Mouse (Mus musculus) frontal cortex, adult (tissue): ENCODE results near the gene Noxa1.

Experiments
- ATAC-seq: cut with Nextera tagmentation; 2 replicates; pipeline ENCODE4 v1.9.2; 2017; ENCODE audit warnings: mild to moderate bottlenecking, moderate library complexity, mixed read lengths; ENCODE audit not compliant: low TSS enrichment

Gene Noxa1

DNA sequence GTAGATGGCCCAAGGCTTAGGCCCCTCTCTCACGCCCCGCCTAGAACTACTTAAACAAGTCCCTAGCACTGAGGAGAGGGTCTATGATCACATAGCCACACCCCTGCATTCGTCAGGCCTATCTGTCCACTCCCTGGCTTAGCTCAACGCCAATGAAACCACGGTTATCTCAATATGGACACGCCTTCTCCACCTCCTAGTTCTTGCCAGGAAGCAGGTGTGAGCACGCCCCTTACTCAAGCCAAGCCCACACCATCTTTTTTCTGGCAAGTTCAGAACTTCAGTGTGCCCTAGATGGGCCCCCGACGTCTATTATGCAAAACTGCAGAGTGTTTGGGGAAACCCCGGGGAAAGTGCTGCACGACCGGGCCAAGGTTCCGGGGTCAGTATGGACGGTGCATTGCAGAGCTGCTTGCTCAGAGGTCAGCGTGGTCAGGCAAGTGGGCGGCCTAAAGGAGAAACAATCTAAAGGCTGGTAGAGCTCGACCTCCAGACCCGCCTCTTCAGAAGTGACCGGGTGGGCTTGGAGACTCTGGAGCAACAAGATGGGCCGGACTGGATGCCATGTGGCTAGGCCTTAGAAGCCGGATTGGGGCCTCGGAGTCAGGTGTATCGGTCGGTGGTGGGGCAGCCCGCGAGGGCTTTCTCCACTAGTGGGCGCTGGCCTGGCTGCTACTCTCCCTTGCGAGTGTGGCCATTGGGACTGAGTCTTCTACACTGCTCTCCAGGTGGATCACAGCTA is at the start of gene Noxa1:
Noxa1 (minus strand) TSS at position 41 of the 742 bp plus-strand sequence.
- no peak for ATAC-seq

DNA sequence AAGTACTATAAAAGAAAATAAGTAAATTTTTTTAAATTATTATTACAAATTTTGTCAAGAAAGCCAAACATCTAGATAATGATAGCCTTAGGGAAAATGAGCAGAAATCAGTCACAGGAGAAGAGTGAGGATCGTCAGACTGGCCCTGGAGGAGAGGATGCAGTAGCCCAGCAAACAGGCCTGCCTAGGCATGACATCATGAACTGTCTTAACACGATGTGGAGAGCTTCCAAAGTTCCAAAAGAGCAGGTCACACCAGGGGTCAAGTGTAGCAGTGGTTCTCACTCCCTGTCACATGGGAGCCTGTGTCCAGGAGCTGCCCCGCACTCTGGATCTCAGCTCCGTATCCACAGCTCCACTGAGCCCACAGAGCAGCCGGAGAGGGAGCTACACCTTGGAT is 47.0 kb upstream of the Noxa1 start:
- no peak for ATAC-seq

DNA sequence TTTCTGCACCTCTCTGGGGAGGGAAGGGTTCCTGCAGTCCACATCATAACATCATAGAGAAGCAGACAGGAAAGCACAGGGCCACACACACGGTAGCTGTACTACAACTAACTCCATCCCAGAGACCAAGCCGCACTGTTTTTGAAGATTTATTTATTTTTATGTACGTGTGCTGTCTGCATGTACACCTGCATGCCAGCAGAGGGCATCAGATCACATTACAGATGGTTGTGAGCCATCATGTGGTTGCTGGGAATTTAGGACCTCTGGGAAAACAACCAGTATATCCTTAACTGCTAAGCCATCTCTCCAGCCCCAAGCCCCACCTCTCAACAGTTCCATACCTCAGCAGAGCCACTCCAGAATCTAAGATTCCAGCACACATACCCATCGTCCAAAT is 46.2 kb upstream of the Noxa1 start:
- no peak for ATAC-seq

DNA sequence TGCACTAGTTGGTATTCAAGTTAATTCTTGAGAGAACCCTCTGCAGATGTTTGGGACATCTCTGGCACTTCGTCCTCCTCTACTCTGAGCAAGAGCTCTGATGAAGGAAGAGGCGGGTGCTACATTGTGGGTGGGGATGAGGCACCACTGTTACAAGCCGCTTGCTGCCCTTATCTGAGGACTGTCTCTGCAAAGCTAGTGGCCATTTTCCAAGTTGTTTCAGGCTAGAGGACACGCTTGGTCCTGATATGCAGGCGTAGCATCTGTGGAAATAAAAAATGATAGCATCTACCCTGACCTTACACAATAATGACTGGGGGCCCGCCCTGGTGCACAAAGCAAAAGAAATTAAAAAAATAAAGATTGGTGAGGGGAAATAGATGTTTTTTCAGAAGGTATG is 42.9 kb upstream of the Noxa1 start:
- ATAC-seq = no peak; the same call in 1 of the 2 replicates

DNA sequence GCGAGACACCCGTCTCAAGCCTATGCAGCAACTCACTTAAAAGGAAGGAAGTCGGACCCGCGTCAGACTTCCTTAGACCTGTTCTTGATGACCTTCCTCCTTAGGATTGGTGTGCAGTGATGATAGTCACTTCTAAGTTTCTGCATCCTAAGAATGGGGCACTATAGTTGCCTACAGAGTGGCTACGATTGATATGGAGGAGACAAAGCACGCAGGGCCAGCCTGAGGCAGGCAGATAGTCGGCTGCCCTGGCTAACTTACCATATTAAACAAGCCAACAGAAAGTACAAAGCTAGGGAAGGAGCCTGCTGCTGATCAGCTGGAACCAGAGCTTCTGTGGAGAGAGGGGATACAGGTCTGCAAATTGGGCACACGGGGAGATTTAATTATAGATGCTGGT is 36.7 kb upstream of the Noxa1 start:
- no peak for ATAC-seq

DNA sequence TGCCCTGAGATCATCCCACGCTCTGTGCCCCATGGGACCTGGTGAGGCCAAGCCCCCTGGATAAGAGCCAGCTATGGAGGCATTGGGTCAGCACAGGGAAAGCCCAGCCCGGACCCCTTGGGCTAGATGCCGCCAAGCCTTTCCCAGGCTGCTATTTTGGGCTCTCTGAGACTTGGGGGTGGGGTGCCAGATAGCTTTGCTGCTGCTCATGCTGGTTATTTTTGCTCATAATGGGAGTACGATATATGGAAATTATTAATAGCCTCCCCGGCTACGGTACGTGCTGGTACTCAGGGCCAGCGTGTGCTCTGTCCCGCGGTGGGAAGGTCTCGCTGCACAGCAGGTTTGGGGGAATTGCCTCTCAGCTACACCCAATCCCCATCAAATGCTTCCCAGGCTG is 33.1 kb upstream of the Noxa1 start:
- no peak for ATAC-seq

DNA sequence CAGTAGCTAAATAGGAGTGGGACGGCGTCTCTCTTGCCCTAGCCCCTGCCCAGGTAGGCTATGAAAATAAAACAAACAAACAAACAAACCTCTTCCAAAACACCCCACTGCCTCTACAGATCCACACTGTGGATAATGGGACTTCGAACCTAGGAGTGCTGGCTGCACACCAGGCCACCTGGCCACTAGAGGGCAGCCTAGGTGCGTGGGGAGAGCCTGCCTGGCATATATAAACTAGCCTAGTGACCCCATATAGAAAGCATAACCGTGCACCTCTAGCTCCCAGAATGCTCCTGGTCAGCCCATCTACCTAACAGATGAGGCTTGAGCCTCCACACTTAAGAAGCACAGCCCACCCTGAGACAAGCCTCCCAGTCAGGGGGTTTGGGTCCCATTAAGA is 32.3 kb upstream of the Noxa1 start:
- ATAC-seq = no peak

DNA sequence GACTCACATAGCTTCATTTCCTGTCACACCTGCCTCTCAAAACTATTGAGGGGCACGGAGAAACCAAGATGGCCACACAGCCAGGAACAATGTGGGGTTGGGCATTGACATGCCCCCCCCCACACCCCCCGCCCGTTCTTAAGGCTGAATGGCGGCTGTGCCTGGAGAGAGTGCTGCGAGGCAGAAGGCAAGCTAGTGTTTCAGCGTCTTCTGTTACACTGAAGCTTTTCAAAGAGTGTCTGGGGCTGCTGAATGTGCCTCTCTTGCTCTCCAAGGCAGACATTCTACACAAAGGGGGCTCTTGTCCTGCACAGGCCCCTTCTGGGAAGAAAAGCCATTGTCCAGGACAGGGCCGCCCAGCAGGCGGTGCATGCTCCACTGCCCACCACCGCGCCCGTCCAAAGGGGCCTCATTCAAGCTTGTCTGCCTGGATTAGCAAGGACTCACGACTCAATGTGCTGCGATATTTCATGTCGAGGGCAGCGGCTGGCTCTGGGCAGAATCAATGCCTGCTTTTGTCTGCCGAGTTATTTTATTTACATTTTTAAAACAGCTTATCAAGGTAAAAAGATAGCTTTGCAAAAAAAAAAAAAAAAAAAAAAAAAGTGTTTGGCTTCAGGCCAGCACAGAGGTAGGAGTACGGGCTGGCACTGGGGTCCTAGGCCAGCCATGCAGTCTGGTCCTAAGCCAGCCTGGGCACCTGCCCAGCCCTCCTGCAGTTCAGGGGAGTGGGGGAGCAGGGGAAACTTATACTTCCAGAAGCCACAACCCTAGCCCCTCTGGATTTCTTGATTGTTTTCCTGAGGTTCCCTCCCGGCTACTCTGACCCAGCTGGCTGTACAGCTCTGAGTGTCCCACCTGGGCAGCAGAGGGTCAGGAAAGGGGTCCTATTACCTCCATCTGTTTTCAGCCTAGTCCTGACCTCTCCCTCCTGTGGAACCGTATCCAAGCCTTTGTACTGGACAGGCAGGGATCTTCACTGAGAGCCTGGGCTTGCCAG is 31.4 kb upstream of the Noxa1 start:
- ATAC-seq = no peak

DNA sequence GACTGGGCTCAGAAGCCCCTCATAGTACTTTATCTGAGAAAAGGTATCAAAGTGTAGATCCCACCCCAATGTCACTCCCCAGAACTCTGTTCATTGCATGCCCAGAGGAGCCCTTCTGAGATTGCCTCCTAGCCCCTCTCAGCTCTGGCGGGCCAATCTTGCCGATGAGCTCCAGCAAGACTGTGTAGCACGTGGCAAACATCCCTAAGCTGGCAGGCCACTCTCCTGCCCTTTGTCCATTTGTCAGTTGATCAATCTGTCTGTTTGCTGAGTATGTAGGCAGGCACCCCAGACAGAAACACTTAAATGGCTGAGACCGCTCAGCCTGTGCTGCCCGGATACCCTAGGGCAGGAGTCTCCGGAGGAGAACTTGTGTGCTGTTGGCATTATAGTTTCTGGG is 30.2 kb upstream of the Noxa1 start:
- ATAC-seq = no peak

DNA sequence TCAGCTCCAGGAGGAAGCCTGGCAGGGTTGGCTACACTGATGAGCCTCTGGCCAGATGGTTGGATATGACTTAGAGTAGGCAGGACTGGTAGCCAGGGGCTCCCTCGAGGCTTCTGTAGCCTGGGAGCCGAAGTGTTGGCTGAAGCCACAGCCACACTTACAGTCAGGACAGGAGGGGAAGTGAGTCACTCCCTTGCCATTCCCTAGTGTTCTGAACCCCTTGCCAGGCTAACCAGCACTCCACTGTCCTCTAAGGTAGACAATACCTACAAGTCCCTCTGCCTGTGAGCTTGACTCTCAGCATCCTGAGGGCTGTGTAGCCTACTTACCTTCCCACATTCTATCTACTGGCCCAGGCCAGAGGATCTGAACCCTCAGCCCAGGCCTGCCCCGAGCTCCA is 29.5 kb upstream of the Noxa1 start:
- ATAC-seq = no peak

DNA sequence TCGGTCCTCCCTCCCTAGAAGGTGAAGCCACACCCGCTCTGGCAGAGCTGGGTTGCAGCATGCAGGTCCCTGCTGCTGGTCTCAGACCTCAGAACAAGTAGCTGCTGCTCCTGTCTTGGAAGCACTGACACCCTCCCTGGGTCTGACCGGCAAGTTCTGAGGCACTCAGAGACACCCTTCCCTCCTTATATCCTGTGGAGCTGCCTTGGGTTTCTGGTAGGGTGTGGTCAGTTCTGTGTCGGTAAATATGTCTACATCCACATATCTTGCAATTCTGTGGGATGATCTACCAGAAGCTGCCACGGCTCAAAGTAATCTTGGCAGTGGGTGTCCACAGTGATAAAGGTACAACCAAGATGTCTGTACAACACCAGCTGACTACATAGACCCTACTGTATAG is 28.6 kb upstream of the Noxa1 start:
- ATAC-seq = no peak

DNA sequence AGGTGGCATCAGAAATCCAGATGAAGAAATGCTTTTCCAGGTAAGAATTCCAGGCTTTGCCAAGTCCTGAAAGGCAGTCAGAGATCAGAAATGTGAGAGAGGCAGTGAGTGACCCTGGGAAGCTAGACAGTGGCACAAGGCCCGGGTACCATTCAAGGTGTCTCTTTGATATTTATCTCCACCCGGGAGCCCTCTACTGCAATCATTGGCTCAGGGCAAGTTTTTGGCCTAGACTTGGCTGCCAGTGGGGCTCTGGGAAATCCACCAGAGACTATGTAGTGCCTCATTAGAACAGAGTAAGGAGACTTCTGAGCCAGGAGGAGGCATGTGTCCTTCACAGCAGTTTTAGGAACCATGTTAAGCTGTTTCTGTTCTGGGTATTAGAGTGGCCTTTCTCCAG is 27.7 kb upstream of the Noxa1 start:
- no peak for ATAC-seq

DNA sequence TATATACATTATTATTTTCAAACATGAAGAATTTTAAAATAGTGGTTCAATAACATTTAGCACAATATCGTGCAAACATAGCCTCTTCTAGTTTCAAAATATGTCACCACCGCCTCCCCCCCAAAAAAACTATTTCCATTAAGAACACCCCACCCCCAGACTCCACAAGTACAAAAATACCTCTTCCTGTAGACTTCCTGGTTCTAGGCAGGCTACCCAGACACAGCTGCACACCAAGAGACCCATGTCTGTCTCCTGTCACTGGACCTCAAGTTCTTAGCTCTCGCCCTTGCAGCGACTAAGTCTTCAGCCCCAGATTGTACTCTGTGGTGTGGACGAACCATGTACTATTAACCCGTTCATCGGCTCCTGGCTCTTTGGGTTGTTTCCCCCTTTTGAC is 26.0 kb upstream of the Noxa1 start:
- no peak for ATAC-seq

DNA sequence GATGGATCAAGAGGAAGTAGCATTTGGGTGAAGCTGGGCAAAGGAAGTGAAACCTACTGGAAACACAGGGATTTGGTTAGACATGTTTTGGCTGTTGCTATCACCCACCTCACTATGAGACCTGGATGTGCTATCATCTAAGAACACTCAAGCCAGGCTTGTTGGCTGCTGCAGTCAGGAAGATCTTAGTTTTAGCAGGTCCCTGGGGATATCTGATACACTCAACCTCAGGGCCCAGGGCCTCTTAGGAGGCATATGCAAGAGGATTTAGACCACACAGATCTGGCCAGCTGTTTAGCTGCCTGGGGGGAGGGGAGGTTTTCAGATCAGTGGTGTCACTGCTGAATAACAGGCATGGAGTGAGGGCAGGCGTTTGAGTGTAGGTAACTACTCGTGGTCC is 20.5 kb upstream of the Noxa1 start:
- ATAC-seq = no peak

DNA sequence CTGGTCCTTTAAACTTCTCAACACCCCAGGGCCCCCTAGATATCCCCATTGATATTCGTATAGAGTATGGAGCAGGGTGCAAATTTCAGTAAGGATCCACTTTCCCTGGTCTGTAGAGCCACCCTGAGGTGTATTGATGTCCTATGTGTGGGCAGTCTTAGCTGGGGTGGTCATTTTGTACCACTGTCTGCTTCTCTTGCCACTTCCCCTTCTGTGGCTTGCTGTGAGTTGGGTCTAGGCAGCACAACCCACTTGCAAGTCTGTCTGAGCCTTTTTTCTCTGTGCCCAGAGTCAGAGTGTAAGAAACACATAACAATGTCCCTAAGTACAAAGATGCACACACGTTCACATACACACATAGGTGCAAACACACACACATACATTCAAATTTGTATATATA is 19.4 kb upstream of the Noxa1 start:
- no peak for ATAC-seq

DNA sequence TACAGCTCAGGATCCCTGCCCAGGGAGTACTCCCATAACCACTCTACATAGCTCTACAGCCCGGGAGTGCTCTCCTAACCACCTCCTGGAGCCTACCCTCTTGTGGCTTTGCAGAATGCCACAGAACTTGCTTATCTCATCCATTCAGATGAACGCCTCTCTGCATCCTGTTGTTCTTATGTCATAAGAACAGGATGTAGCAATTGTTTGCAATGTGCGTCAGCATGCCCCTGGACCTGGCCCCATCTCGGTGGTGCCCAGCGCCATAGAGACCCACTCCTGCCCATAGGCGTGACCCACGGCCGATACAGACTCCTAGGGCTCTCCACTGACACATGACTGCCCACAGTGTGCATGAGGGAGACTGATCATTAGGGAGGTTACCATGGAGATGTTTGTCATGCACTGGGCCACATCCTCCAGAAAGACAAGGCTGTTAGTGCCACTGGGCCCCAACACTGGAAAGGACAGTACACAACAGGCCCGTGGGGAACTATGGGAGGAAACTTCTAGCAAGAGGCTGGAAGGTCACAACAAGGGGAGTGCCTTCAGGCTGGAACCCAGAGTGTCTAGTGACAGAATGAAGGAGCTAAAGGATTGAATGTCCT is 16.3 kb upstream of the Noxa1 start:
- ATAC-seq = no peak

DNA sequence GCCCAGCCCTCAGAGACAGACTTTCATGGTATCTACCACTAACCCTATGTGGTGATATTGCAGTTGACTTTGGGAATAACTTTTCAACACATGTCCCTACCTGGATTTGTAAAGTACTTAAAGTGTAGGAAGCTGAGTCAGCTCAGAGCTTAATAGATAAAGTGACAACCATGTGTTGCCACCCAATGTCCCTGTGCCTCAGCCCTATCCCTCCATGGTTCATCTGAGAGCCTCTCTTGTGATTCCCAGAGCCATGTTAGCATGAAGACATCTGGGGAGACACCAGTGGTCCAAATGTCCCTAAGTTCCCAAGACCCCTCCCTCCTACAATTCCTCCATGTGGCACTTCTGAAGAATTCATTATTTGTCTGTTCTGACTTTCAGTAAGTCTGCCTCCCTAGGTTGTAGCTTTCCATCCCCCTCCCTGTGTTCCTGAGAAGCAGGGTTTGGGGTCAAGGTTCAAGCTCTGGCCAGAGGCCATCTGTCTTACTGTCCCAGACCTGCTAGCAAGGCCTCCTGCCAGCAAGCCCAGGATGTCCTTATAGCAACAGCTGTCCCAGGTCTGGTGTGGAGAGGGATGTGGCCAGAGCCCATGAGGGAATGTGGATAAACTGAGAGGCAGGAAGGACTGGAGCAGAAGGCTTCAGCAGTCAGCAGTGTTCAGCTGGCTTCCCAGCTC is 15.7 kb upstream of the Noxa1 start:
- ATAC-seq = no peak

DNA sequence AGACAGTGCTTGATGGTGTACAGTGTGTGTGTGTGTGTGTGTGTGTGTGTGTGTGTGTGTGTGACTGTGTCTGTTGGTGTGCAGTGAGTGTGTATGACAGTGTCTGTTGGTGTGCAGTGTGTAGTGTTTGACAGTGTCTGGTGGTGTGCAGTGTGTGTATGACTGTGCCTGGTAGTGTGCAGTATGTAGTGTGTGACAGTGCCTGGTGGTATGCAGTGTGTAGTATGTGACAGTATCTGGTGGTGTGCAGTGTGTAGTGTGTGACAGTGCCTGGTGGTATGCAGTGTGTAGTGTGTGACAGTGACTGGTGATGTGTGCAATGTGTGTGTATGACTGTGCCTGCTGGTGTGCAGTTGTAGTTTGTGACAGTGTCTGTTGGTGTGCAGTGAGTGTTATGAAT is 14.5 kb upstream of the Noxa1 start:
- ATAC-seq = no peak

DNA sequence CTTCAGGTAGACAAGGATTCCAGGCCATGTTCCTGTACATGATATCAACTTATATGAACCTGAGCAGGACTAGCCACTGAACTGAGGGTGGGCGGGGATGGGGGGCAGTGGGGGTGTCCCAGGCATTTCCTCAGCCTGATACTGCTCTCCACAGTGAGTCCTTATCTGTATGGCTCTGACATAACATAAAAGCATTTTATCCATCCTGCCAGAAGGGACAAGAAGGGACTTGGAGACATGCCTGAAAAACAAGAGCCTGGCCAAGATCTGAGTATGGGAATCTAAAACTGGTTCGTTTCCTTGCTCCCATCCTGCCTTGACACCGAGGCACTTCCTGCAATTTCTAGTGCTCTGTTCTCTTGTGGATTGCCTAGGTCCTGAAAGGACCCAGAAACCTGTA is 11.1 kb upstream of the Noxa1 start:
- ATAC-seq = no peak

DNA sequence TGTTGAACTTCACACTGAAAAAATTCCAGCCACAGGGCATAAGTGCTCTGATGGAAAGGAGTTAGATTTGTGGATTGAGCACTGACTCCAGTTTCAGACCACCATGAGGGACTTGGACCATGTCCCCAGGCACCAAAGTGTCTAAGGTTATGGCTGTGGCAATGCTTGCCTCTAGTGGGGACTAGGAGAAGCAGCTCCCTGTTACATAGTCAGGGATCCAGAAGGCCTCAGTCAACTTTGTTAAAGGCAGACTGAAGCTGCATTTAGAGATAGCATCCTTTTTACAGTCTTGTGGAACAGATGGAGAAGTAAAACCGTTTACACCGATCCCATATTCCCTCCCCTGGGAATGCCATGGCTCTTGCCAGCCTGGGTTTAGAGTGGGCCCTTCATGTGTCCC is 9.2 kb upstream of the Noxa1 start:
- ATAC-seq = peak; percentile 44; the same call in 1 of the 2 replicates

DNA sequence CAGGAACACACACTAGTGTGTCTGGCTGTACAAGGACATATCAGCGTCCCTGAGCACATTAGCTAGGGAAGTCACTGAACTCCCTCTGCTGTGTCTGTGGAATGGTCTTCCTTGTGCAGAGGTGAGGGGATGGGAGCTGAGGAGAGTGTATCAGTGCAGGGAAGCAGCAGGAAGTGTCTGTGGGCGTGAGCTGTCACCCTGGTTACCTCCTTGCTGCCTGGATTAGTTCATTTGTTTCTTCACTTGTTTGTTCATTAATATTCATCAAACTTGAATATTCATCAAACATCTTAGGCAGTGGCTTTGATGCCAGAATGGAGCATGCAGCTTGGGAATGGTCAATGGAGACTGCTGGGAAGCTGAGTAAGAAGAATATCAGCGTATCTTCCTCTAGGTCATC is 4.8 kb upstream of the Noxa1 start:
- ATAC-seq = no peak

DNA sequence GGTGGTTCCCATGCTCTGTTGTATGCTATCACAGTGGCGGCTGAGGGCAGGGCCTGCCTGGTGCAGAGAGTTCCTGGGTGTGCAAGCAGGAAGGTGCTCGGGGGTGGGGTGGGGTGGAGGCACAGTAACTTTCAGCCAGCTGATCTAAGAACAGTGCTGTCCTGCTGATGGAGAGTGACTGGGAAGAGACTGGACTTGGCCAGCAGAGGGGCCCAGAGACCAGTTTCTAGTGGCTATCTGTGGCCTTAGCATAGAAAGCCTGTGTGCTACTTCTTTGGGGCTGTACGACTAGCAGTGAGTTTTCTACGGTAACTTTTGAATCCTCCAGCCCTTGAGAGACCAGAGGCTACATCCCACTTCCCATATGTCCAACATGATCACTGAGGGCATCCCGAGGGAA is 4.0 kb upstream of the Noxa1 start:
- peak; percentile 69 for ATAC-seq
